Mouse (Mus musculus) myocyte (in vitro differentiated cells): ENCODE measurements around the gene Sema4a. TPM values are rescaled to one million over a fixed set of nuclear protein-coding genes. Genes with fewer than 3 reads are reported as not detected.
A peak's percentile ranks its signal among the peaks of the same experiment; 100 is the strongest.

Experiments used
- H3K27me3 ChIP-seq: one replicate; pipeline ENCODE4 v1.6.1; 2011; ENCODE audit not compliant: control insufficient read depth, insufficient read depth, insufficient read length
- H3K36me3 ChIP-seq: one replicate; pipeline ENCODE4 v1.6.1; 2011; ENCODE audit not compliant: control insufficient read depth, insufficient read depth
- H3K4me2 ChIP-seq: one replicate; pipeline ENCODE4 v1.6.1; 2011; ENCODE audit warnings: low read depth, control low read depth
- H3K4me3 ChIP-seq: one replicate; pipeline ENCODE4 v1.5.1; 2011; ENCODE audit warnings: mild to moderate bottlenecking, control low read depth, moderate library complexity
- H3K79me2 ChIP-seq: one replicate; pipeline ENCODE4 v1.6.1; 2011; ENCODE audit not compliant: control insufficient read depth, insufficient read depth
- H3ac ChIP-seq: one replicate; pipeline ENCODE4 v1.6.1; 2011; ENCODE audit not compliant: control insufficient read depth, insufficient read length
- CEBPB ChIP-seq: IDR thresholded peaks from 2 replicates; pipeline ENCODE4 v1.6.1; 2011; ENCODE audit warnings: mild to moderate bottlenecking, moderate library complexity; ENCODE audit not compliant: poor library complexity, insufficient read depth, severe bottlenecking
- E2F4 ChIP-seq: IDR thresholded peaks from one replicate; pipeline ENCODE4 v1.6.1; 2011; ENCODE audit warnings: mild to moderate bottlenecking, control low read depth, moderate library complexity; ENCODE audit not compliant: insufficient read depth
- MAX ChIP-seq: IDR thresholded peaks from one replicate; pipeline ENCODE4 v1.6.1; 2011; ENCODE audit warnings: low read depth, mild to moderate bottlenecking, control low read depth
- MYOD1 ChIP-seq, 3 experiments: IDR thresholded peaks; one replicate each; pipeline ENCODE4 v1.6.1; 2011; ENCODE audit warnings: control low read depth in 2 of 3, low read depth in 2 of 3, mild to moderate bottlenecking in 2 of 3, moderate library complexity in 1 of 3; ENCODE audit not compliant: insufficient read length in 2 of 3, control insufficient read depth in 1 of 3
- MYOG ChIP-seq, 3 experiments: IDR thresholded peaks; one replicate each; pipeline ENCODE4 v1.6.1; 2011; ENCODE audit warnings: control low read depth in 2 of 3, low read depth in 2 of 3, mild to moderate bottlenecking in 2 of 3; ENCODE audit not compliant: insufficient read length in 2 of 3, control insufficient read depth in 1 of 3, insufficient read depth in 1 of 3
- POLR2A ChIP-seq: IDR thresholded peaks from one replicate; pipeline ENCODE4 v1.6.1; 2011; ENCODE audit warnings: low read depth, mild to moderate bottlenecking, control low read depth, moderate library complexity; ENCODE audit not compliant: insufficient read length
- POLR2AphosphoS2 ChIP-seq: IDR thresholded peaks from one replicate; pipeline ENCODE4 v1.6.1; 2011; ENCODE audit warnings: low read depth, control low read depth; ENCODE audit not compliant: insufficient read length
- REST ChIP-seq: IDR thresholded peaks from one replicate; pipeline ENCODE4 v1.6.1; 2011; ENCODE audit warnings: mild to moderate bottlenecking, control low read depth, moderate library complexity; ENCODE audit not compliant: insufficient read depth, insufficient read length
- SRF ChIP-seq: IDR thresholded peaks from one replicate; pipeline ENCODE4 v1.6.1; 2011; ENCODE audit warnings: low read depth; ENCODE audit not compliant: control insufficient read depth, insufficient read length
- TCF12 ChIP-seq: IDR thresholded peaks from one replicate; pipeline ENCODE4 v1.6.1; 2011; ENCODE audit warnings: mild to moderate bottlenecking, control low read depth; ENCODE audit not compliant: poor library complexity, insufficient read depth, severe bottlenecking
- TCF3 ChIP-seq: IDR thresholded peaks from one replicate; pipeline ENCODE4 v1.6.1; 2011; ENCODE audit warnings: low read depth, control low read depth; ENCODE audit not compliant: insufficient read length
- USF1 ChIP-seq: IDR thresholded peaks from one replicate; pipeline ENCODE4 v1.6.1; 2011; ENCODE audit warnings: low read depth, mild to moderate bottlenecking, control low read depth, moderate library complexity
- polyA plus RNA-seq: library from polyadenylated mRNA; unstranded; fragments of >200 nt; fragmentation: generic; extraction: Trizol; gene quantifications from one replicate; pipeline ENCODE4 v1.2.1, GENCODE M21; 2012; ENCODE audit warnings: missing spikeins

Sema4a gene
- polyA plus RNA-seq, 1 experiment, result 0.35 TPM

- no peaks in the 10 kb centered on the region for H3K36me3 ChIP-seq
- peaks cover 28% of the 10 kb centered on the region for H3K79me2 ChIP-seq
- TF ChIP-seq MYOD1 (IDR thresholded peaks at IDR 0.05; ENCODE audit: control insufficient read depth in 1 of 3, insufficient read length in 2 of 3, low read depth in 2 of 3) (no peak), POLR2AphosphoS2 (no peak), POLR2A (no peak), MYOG (IDR thresholded peaks at IDR 0.05; ENCODE audit: control insufficient read depth in 1 of 3, insufficient read depth in 1 of 3, insufficient read length in 2 of 3, low read depth in 2 of 3) (no peak), REST (no peak), SRF (no peak), USF1 (no peak), TCF3 (no peak), TCF12 (no peak)
- H3K27me3 ChIP-seq, result no peaks in the 10 kb centered on the region
- H3K4me3 ChIP-seq, result peak overlapping the region; percentile 76
- peak overlapping the region; percentile 97 for H3K4me2 ChIP-seq
- H3ac ChIP-seq, result peak overlapping the region; percentile 3
Measured at GRCm38 (mm10) chr3:88425330-88425689, 35.7 kb downstream of the Sema4a start.

- peaks cover 2% of the 10 kb centered on the region for H3K36me3 ChIP-seq
- peak; percentile 85 for TF ChIP-seq POLR2AphosphoS2
- TF ChIP-seq POLR2A, result peak; percentile 86
- TF ChIP-seq SRF, result peak; percentile 62
- no peak for TF ChIP-seq TCF12
- TF ChIP-seq USF1, result peak; percentile 81
- peaks cover 28% of the 10 kb centered on the region for H3K79me2 ChIP-seq
- peak within 1 kb of the TSS; percentile 97 for H3K4me2 ChIP-seq
- H3K4me3 ChIP-seq, result peak within 1 kb of the TSS; percentile 76
- no peaks in the 10 kb centered on the region for H3K27me3 ChIP-seq
- H3ac ChIP-seq, result peak within 1 kb of the TSS; percentile 3
Measured at GRCm38 (mm10) chr3:88424605-88425329, 36.2 kb downstream of the Sema4a start, which contains the start of gene Slc25a44. Gene Slc25a44, minus strand, starts transcription at chr3:88425139.

GRCm38 (mm10) chr3:88422020-88422720, 38.8 kb downstream of the Sema4a start:
- no peak overlapping the region for H3K4me3 ChIP-seq
- no peak overlapping the region for H3K4me2 ChIP-seq
- no peaks in the 10 kb centered on the region for H3K27me3 ChIP-seq
- H3K79me2 ChIP-seq, result peaks cover 28% of the 10 kb centered on the region
- TF ChIP-seq TCF12 (no peak), MYOG (IDR thresholded peaks at IDR 0.05; ENCODE audit: control insufficient read depth in 1 of 3, insufficient read depth in 1 of 3, insufficient read length in 2 of 3, low read depth in 2 of 3) (no peak), TCF3 (no peak), MYOD1 (IDR thresholded peaks at IDR 0.05; ENCODE audit: control insufficient read depth in 1 of 3, insufficient read length in 2 of 3, low read depth in 2 of 3) (no peak), CEBPB (no peak), POLR2AphosphoS2 (no peak), USF1 (no peak), POLR2A (no peak)
- no peak overlapping the region for H3ac ChIP-seq
- peaks cover 8% of the 10 kb centered on the region for H3K36me3 ChIP-seq

- Histone ChIP-seq H3K36me3 (peaks cover 8% of the 10 kb centered on the region), H3K4me3 (no peak overlapping the region)
Measured at GRCm38 (mm10) chr3:88420771-88421170, 40.2 kb downstream of the Sema4a start.

GRCm38 (mm10) chr3:88418016-88418415, 43.0 kb downstream of the Sema4a start:
- no peaks in the 10 kb centered on the region for H3K27me3 ChIP-seq
- no peak overlapping the region for H3K4me3 ChIP-seq
- H3K36me3 ChIP-seq, result peaks cover 12% of the 10 kb centered on the region
- H3K79me2 ChIP-seq, result peaks cover 10% of the 10 kb centered on the region
- TF ChIP-seq USF1 (no peak), TCF12 (no peak), MYOG (IDR thresholded peaks at IDR 0.05; ENCODE audit: control insufficient read depth in 1 of 3, insufficient read depth in 1 of 3, insufficient read length in 2 of 3, low read depth in 2 of 3) (no peak), E2F4 (no peak), POLR2AphosphoS2 (no peak), REST (no peak), POLR2A (no peak), MYOD1 (IDR thresholded peaks at IDR 0.05; ENCODE audit: control insufficient read depth in 1 of 3, insufficient read length in 2 of 3, low read depth in 2 of 3) (no peak), CEBPB (no peak), MAX (no peak), SRF (no peak), TCF3 (no peak)
- H3K4me2 ChIP-seq, result no peak overlapping the region
- no peak overlapping the region for H3ac ChIP-seq

More at GRCm38 (mm10) chr3:88420771-88421170, 40.2 kb downstream of the Sema4a start:
- Histone ChIP-seq H3K79me2 (peaks cover 28% of the 10 kb centered on the region), H3K27me3 (no peaks in the 10 kb centered on the region), H3K4me2 (no peak overlapping the region), H3ac (no peak overlapping the region)
- no peak for TF ChIP-seq MYOD1 (IDR thresholded peaks at IDR 0.05; ENCODE audit: control insufficient read depth in 1 of 3, insufficient read length in 2 of 3, low read depth in 2 of 3)
- no peak for TF ChIP-seq E2F4
- no peak for TF ChIP-seq REST
- TF ChIP-seq POLR2AphosphoS2, result no peak
- TF ChIP-seq POLR2A, result no peak
- no peak for TF ChIP-seq CEBPB
- no peak for TF ChIP-seq MAX
- TF ChIP-seq SRF, result no peak
- no peak for TF ChIP-seq TCF12
- no peak for TF ChIP-seq TCF3
- no peak for TF ChIP-seq MYOG (IDR thresholded peaks at IDR 0.05; ENCODE audit: control insufficient read depth in 1 of 3, insufficient read depth in 1 of 3, insufficient read length in 2 of 3, low read depth in 2 of 3)
- TF ChIP-seq USF1, result no peak
